Mouse (Mus musculus) forebrain, embryonic 10.5 days (tissue): ENCODE data around the gene Gngt2. TPM values are rescaled to one million over a fixed set of nuclear protein-coding genes. Genes with fewer than 3 reads are reported as not detected.
"Not testable (repeated sequence)": the region's sequence is repeated elsewhere in the genome, so short reads cannot be mapped to it uniquely, and the experiment has no call there.

Source experiments
- DNase-seq: peaks from one replicate; pipeline ENCODE4 v3.0.0-alpha.2; 2017; ENCODE audit warnings: low spot score; ENCODE audit errors: extremely low spot score
- H3K27ac ChIP-seq: fragments of 300-500 bp; sonication (generic); 2 replicates; pipeline ENCODE4 v1.5.1; 2016; ENCODE audit warnings: mild to moderate bottlenecking
- H3K27me3 ChIP-seq: fragments of 300-500 bp; sonication (generic); 2 replicates; pipeline ENCODE4 v1.6.1; 2016; ENCODE audit warnings: mild to moderate bottlenecking; ENCODE audit not compliant: poor library complexity, severe bottlenecking
- H3K36me3 ChIP-seq: fragments of 300-500 bp; sonication (generic); replicated peaks from 2 replicates; pipeline ENCODE4 v1.6.1; 2016; ENCODE audit warnings: mild to moderate bottlenecking, moderate library complexity
- H3K4me1 ChIP-seq: fragments of 300-500 bp; sonication (generic); 2 replicates; pipeline ENCODE4 v1.6.1; 2016
- H3K4me3 ChIP-seq: fragments of 300-500 bp; sonication (generic); 2 replicates; pipeline ENCODE4 v1.5.1; 2016; ENCODE audit warnings: mild to moderate bottlenecking, moderate library complexity
- H3K9me3 ChIP-seq: fragments of 300-500 bp; sonication (generic); 2 replicates; pipeline ENCODE4 v1.6.1; 2016; ENCODE audit warnings: mild to moderate bottlenecking, moderate library complexity
- WGBS: fragments of 180-500 bp; shearing (Covaris S2); methylation state at CpG from one replicate; pipeline ENCODE4 v1.1.7; 2016; 5-methylcytosine and 5-hydroxymethylcytosine counted together
- polyA plus RNA-seq: library from polyadenylated mRNA; unstranded; fragments of >200 nt; fragmentation: Nextera tagmentation; extraction: Ambion mirVana; gene quantifications from 2 replicates; pipeline ENCODE4 v1.2.1, GENCODE M21; 2016

The Gngt2 gene
- polyA plus RNA-seq, 1 experiment from 2014 or later = 7.3 TPM

DNA sequence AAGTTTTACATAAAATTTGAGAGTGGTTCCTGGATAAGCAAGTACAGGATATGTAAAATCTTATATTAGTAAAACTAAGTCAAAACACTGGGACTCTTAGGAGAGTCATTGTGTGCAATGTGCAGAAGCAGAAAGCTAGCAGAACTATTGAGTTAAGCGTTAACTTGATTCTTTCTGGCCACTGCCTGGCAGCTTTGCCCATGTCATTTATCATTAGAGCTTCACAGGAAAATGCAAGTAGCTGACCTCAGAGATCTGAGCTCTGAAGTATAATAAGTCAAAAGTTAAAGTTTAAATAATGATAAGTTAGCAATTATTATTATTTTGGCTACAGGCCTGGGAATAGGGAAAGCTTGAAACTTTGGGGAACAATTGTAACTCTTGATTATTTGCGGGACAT, 42.8 kb downstream of the Gngt2 start:
- H3K9me3 ChIP-seq, H3K27ac ChIP-seq, H3K36me3 ChIP-seq, H3K4me3 ChIP-seq, DNase-seq, H3K4me1 ChIP-seq: not testable (repeated sequence)
- 89% methylated on average over 2 of the region's 2 CpGs for WGBS
- peaks cover 15% of the 10 kb centered on the region; the same call in 1 of the 2 replicates for H3K27me3 ChIP-seq

DNA sequence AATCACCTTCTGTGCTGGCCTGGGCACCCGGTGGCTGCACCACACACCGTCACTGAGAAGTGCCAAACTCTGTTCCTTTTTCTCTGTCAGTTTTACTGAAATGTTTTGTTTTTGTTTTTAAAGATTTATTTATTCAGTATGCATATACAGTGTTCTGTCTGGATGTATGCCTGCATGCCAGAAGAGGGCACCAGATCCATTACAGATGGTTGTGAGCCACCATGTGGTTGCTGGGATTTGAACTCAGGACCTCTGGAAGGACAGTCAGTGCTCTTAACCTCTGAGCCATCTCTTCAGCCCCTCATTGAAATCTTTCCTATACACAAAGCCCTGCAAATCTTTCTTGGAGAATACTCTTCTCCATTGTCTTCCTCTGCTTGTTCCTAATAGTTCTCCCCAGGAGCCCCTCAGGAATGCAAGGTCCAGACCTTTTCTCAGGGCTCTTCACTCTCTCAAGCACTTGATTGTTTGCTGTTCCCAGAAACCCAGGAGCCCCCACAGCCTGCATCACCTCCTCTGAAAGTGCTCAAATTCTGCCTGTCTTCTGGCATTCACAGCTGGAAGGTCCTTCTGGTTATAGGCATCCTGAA, 53.5 kb downstream of the Gngt2 start:
- H3K4me3 ChIP-seq = no peak overlapping the region
- H3K27ac ChIP-seq = no peak overlapping the region
- DNase-seq = no peak
- no peaks in the 10 kb centered on the region for H3K4me1 ChIP-seq
- no peaks in the 10 kb centered on the region for H3K27me3 ChIP-seq
- no peaks in the 10 kb centered on the region for H3K36me3 ChIP-seq
- peaks cover 3% of the 10 kb centered on the region; the same call in 1 of the 2 replicates for H3K9me3 ChIP-seq
- WGBS = 66% methylated on average over 2 of the region's 2 CpGs

Other genes with a start within 250 kb of the Gngt2 start
- gene Ngfr, start 249.5 kb upstream of the Gngt2 start, polyA plus RNA-seq = 12.3 and 14.6 TPM in 2 replicates
- 273 and 276 TPM in 2 replicates for gene Phb, start 170.3 kb upstream of the Gngt2 start, polyA plus RNA-seq
- gene Zfp652, start 124.5 kb upstream of the Gngt2 start, polyA plus RNA-seq = 16.5 and 18.7 TPM in 2 replicates
- gene B130006D01Rik, start 113.6 kb upstream of the Gngt2 start, polyA plus RNA-seq = 1.4 TPM in 2 replicates
- not detected in 2 replicates for gene Phospho1, start 12.7 kb upstream of the Gngt2 start, polyA plus RNA-seq
- gene Abi3, start 5.3 kb downstream of the Gngt2 start, polyA plus RNA-seq = 2.3 and 4.6 TPM in 2 replicates
- not detected in 2 replicates for gene B4galnt2, start 77.7 kb downstream of the Gngt2 start, polyA plus RNA-seq
- gene Igf2bp1, start 168.7 kb downstream of the Gngt2 start, polyA plus RNA-seq = 198 and 200 TPM in 2 replicates
- 0.25 TPM in 1 of 2 replicates, not detected in the other for gene Gip, start 187.3 kb downstream of the Gngt2 start, polyA plus RNA-seq
- 107 and 109 TPM in 2 replicates for gene Snf8, start 197.7 kb downstream of the Gngt2 start, polyA plus RNA-seq
- gene Ube2z, start 228.2 kb downstream of the Gngt2 start, polyA plus RNA-seq = 27.5 TPM in 2 replicates
- 557 and 584 TPM in 2 replicates for gene Atp5g1, start 238.5 kb downstream of the Gngt2 start, polyA plus RNA-seq